Comparison of ENCODE assay signal across 16 mouse cellular contexts in genomic region chr16:14405636-14406035, GRCm38 (mm10).
"Had no signal": no experiment of that assay in that cellular context is flagged by ENCODE, and none has a peak within 500 bp of the region (broad histone marks: within the 10 kb centered on the region; RNA-seq: fewer than 3 reads in every experiment).

No protein-coding gene starts in this region.

- H3K4me1 ChIP-seq: neural tube, embryonic 13.5 days; neural tube, embryonic 15.5 days; stomach, embryonic 15.5 days had no signal

- H3K27ac ChIP-seq: neural tube, embryonic 13.5 days; neural tube, embryonic 15.5 days; stomach, embryonic 15.5 days; stomach, postnatal 0 days had no signal

- H3K9me3 ChIP-seq: neural tube, embryonic 13.5 days; neural tube, embryonic 15.5 days; stomach, embryonic 15.5 days had no signal

- H3K27me3 ChIP-seq: neural tube, embryonic 13.5 days; neural tube, embryonic 15.5 days; stomach, embryonic 15.5 days had no signal

- H3K4me3 ChIP-seq: neural tube, embryonic 13.5 days; neural tube, embryonic 15.5 days; stomach, embryonic 15.5 days had no signal

- DNase-seq: retina, postnatal 1 day; right cerebral cortex, adult 18-20 months; right cerebral cortex, postnatal 14 days; right cerebral cortex, postnatal 25 days; right cerebral cortex, postnatal 4 days; spleen, adult 18-20 months; thymus, adult 18-20 months; thymus, adult 2 months; thymus, postnatal 14 days; thymus, postnatal 25 days; thymus, postnatal 36 days; thymus, postnatal 4 days had no signal
